Comparison of ENCODE assay signal across 11 mouse cellular contexts in the genomic region with DNA sequence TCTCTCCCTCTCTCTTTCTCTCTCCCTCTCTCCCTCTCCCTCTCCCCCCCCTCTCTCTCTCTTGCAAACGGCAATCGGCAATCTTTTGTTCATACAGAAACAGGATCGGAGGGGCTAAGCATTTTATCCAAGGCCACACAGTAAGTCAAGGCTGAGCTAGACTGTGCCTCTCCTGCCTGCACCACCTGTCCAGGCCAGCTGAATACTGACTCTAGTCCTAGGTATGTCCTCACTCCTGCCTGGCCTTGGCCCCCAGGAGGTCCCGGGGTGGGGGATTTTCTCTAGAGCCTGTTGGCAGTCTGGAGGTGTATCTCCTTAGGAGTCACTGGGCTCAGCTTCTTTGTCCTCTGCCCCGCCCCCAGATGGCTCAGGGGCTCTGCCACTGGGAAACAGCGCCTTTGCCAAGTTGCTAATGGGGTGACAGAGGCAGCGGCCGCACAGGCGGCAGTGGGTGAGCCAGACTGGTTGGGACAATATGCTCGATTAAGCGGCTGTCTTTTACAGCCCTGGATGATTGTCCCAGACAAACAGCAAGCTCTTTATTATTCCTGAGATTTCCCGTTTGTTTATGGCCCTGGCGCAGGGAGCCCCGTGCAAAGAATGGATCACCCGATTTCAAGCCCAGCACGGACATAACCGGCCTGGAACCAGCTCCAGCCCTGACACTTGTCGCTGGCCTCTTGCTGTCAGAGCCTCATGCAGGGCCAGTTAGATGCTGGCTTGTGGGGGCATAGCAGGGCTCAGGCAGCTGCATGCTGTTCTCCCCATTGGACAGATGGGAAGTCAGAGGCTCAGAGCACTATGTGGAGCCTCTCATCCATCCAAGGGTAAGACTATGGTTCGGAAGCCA. TPM values are rescaled to one million over a fixed set of nuclear protein-coding genes. Genes with fewer than 3 reads are reported as not detected.
A peak's percentile ranks its signal among the peaks of the same experiment; 100 is the strongest.
DNase-seq lines count a peak whose midpoint lies in the region; ATAC-seq lines count a peak whose summit lies in the region.
"Had no signal": no experiment of that assay in that cellular context is flagged by ENCODE, and none has a peak within 500 bp of the region (broad histone marks: within the 10 kb centered on the region; RNA-seq: fewer than 3 reads in every experiment).

No protein-coding gene starts in this region.

- no peak overlapping the region for H3K4me3 ChIP-seq in heart, embryonic 14.5 days (ENCODE audit: control insufficient read depth in 1 of 2, insufficient read depth in 1 of 2, low read depth in 1 of 2, low read length in 2 of 2)
- H3K4me3 ChIP-seq in forebrain, embryonic 14.5 days (ENCODE audit: low read depth, low read length), result no peak overlapping the region
- H3K4me3 ChIP-seq in limb, embryonic 10.5 days, result no peak overlapping the region
- H3K4me3 ChIP-seq in liver, embryonic 12.5 days, result no peak overlapping the region
- H3K4me3 ChIP-seq: liver, embryonic 15.5 days had no signal

- DNase-seq in heart, adult 18-20 months, result no peak
- peak; percentile 55 for DNase-seq in ZHBTc4 (ENCODE audit: low read depth, low spot score)
- DNase-seq in forebrain, embryonic 14.5 days (ENCODE audit: low spot score), result peak; percentile 88
- no peak for DNase-seq in limb, embryonic 10.5 days (ENCODE audit: low spot score)
- no peak for DNase-seq in kidney, adult 11 months
- no peak for DNase-seq in thymus, postnatal 10 days (ENCODE audit: low spot score in 2 of 2)
- DNase-seq: gastrocnemius, postnatal 10 days; kidney, adult 9 months had no signal

- no peaks in the 10 kb centered on the region for H3K27me3 ChIP-seq in heart, embryonic 14.5 days (ENCODE audit: control insufficient read depth, insufficient read depth, low read length)
- no peaks in the 10 kb centered on the region for H3K27me3 ChIP-seq in forebrain, embryonic 14.5 days (replicated peaks; ENCODE audit: control insufficient read depth, insufficient read depth, low read length)
- peaks cover 16% of the 10 kb centered on the region; the same call in 1 of the 2 replicates for H3K27me3 ChIP-seq in limb, embryonic 10.5 days (ENCODE audit: low read depth, poor library complexity, severe bottlenecking)
- no peaks in the 10 kb centered on the region for H3K27me3 ChIP-seq in liver, embryonic 12.5 days (replicated peaks)
- H3K27me3 ChIP-seq: liver, embryonic 15.5 days had no signal

- H3K36me3 ChIP-seq in heart, embryonic 14.5 days (ENCODE audit: control insufficient read depth, insufficient read depth, low read length), result peaks cover 53% of the 10 kb centered on the region
- no peaks in the 10 kb centered on the region for H3K36me3 ChIP-seq in forebrain, embryonic 14.5 days (ENCODE audit: control insufficient read depth, insufficient read depth, low read length)
- peaks cover 7% of the 10 kb centered on the region; the same call in 1 of the 2 replicates for H3K36me3 ChIP-seq in limb, embryonic 10.5 days
- peaks cover 26% of the 10 kb centered on the region for H3K36me3 ChIP-seq in liver, embryonic 12.5 days

- 0 out of 2 replicates have a peak overlapping the region, but pooled peaks have one; percentile 28 for H3K9ac ChIP-seq in heart, embryonic 14.5 days (ENCODE audit: low read length)
- H3K9ac ChIP-seq in forebrain, embryonic 14.5 days (ENCODE audit: low read length), result 0 out of 2 replicates have a peak overlapping the region, but pooled peaks have one; percentile 13
- no peak overlapping the region for H3K9ac ChIP-seq in liver, embryonic 12.5 days
- H3K9ac ChIP-seq: liver, embryonic 15.5 days had no signal

- no peak for ATAC-seq in heart, embryonic 14.5 days (ENCODE audit: insufficient number of reproducible peaks, insufficient read depth, low FRiP score, low read depth)
- peak; percentile 83 for ATAC-seq in forebrain, embryonic 14.5 days
- ATAC-seq in liver, embryonic 12.5 days, result no peak

- no peak overlapping the region for H3K4me2 ChIP-seq in heart, embryonic 14.5 days (ENCODE audit: low read length)
- H3K4me2 ChIP-seq in forebrain, embryonic 14.5 days (ENCODE audit: low read length), result no peak overlapping the region
- no peak overlapping the region for H3K4me2 ChIP-seq in liver, embryonic 12.5 days
- H3K4me2 ChIP-seq: liver, embryonic 15.5 days had no signal

- 55% methylated on average over 19 of the region's 19 CpGs for WGBS in heart, embryonic 14.5 days
- WGBS in forebrain, embryonic 14.5 days, result 8% methylated on average over 19 of the region's 19 CpGs
- WGBS in limb, embryonic 10.5 days, result 34% methylated on average over 19 of the region's 19 CpGs
- WGBS in liver, embryonic 12.5 days (ENCODE audit: insufficient replicate concordance), result 60% methylated on average over 19 of the region's 19 CpGs

- no peaks in the 10 kb centered on the region for H3K4me1 ChIP-seq in heart, embryonic 14.5 days (ENCODE audit: control insufficient read depth in 2 of 2, insufficient read depth in 2 of 2, low read length in 2 of 2)
- peaks cover 6% of the 10 kb centered on the region for H3K4me1 ChIP-seq in forebrain, embryonic 14.5 days (ENCODE audit: control insufficient read depth, insufficient read depth, low read length)
- peaks cover 7% of the 10 kb centered on the region; the same call in 1 of the 2 replicates for H3K4me1 ChIP-seq in limb, embryonic 10.5 days
- H3K4me1 ChIP-seq in liver, embryonic 12.5 days, result peaks cover 12% of the 10 kb centered on the region

- peaks cover 4% of the 10 kb centered on the region; the same call in 1 of the 2 replicates for H3K9me3 ChIP-seq in heart, embryonic 14.5 days (ENCODE audit: control insufficient read depth, low read length)
- H3K9me3 ChIP-seq in forebrain, embryonic 14.5 days (replicated peaks; ENCODE audit: control insufficient read depth, low read length), result no peaks in the 10 kb centered on the region
- no peaks in the 10 kb centered on the region for H3K9me3 ChIP-seq in limb, embryonic 10.5 days (replicated peaks)
- H3K9me3 ChIP-seq in liver, embryonic 12.5 days (replicated peaks), result 0 out of 2 replicates have a peak, but pooled peaks cover 4% of the 10 kb centered on the region
- H3K9me3 ChIP-seq: liver, embryonic 15.5 days had no signal

- H3K27ac ChIP-seq in heart, embryonic 14.5 days (replicated peaks in 1 of 2; ENCODE audit: control insufficient read depth in 1 of 2, insufficient read depth in 1 of 2, low read depth in 2 of 2, low read length in 2 of 2), result no peak overlapping the region
- peak overlapping the region; percentile 63 for H3K27ac ChIP-seq in forebrain, embryonic 14.5 days (ENCODE audit: low read depth, low read length)
- 0 out of 2 replicates have a peak overlapping the region, but pooled peaks have one; percentile 10 for H3K27ac ChIP-seq in limb, embryonic 10.5 days
- H3K27ac ChIP-seq in liver, embryonic 12.5 days, result no peak overlapping the region
- H3K27ac ChIP-seq: liver, embryonic 15.5 days had no signal

RNA-seq across cellular contexts. Expression of gene Selenon, which starts 15.6 kb away (rescaled TPM):
- 41.5 and 43.6 TPM in 2 replicates for polyA plus RNA-seq in heart, embryonic 14.5 days (2014; fragmentation: Nextera tagmentation; extraction: Ambion mirVana)
- 10 to 100 TPM; 16.8 to 17.0 TPM for total RNA-seq in heart, adult 18-20 months (2021)
- polyA plus RNA-seq in forebrain, embryonic 14.5 days (2014; fragmentation: Nextera tagmentation; extraction: Ambion mirVana), result 10.2 and 12.4 TPM in 2 replicates
- 10.9 and 13.4 TPM in 2 replicates for polyA plus RNA-seq in limb, embryonic 10.5 days (2016; fragmentation: Nextera tagmentation; extraction: Ambion mirVana)
- 12.5 and 14.1 TPM in 2 replicates for polyA plus RNA-seq in liver, embryonic 12.5 days (2016; fragmentation: Nextera tagmentation; extraction: Ambion mirVana)

RNA-seq across cellular contexts. Expression of gene Mtfr1l, which starts 32.4 kb away (rescaled TPM):
- 170 and 175 TPM in 2 replicates for polyA plus RNA-seq in heart, embryonic 14.5 days (2014; fragmentation: Nextera tagmentation; extraction: Ambion mirVana)
- 100 to 1,000 TPM; 184 to 217 TPM for total RNA-seq in heart, adult 18-20 months (2021)
- polyA plus RNA-seq in forebrain, embryonic 14.5 days (2014; fragmentation: Nextera tagmentation; extraction: Ambion mirVana), result 177 and 185 TPM in 2 replicates
- polyA plus RNA-seq in limb, embryonic 10.5 days (2016; fragmentation: Nextera tagmentation; extraction: Ambion mirVana), result 104 and 109 TPM in 2 replicates
- polyA plus RNA-seq in liver, embryonic 12.5 days (2016; fragmentation: Nextera tagmentation; extraction: Ambion mirVana), result 69.3 and 72.1 TPM in 2 replicates

RNA-seq across cellular contexts. Expression of gene Aunip, which starts 56.8 kb away (rescaled TPM):
- polyA plus RNA-seq in heart, embryonic 14.5 days (2014; fragmentation: Nextera tagmentation; extraction: Ambion mirVana), result 2.3 and 3.2 TPM in 2 replicates
- total RNA-seq in heart, adult 18-20 months (2021), result under 1 TPM in 1 of 2 experiments, not detected in 1; 0.36 TPM
- 2.2 and 3.3 TPM in 2 replicates for polyA plus RNA-seq in forebrain, embryonic 14.5 days (2014; fragmentation: Nextera tagmentation; extraction: Ambion mirVana)
- polyA plus RNA-seq in limb, embryonic 10.5 days (2016; fragmentation: Nextera tagmentation; extraction: Ambion mirVana), result 21.9 and 29.6 TPM in 2 replicates
- polyA plus RNA-seq in liver, embryonic 12.5 days (2016; fragmentation: Nextera tagmentation; extraction: Ambion mirVana), result 26.9 and 27.6 TPM in 2 replicates

Comparison
In these comparisons a context has a peak if more than half of its experiments do, and no peak if none do; other contexts are left out.
1. H3K27ac ChIP-seq: peak in forebrain, embryonic 14.5 days (single experiment) and limb, embryonic 10.5 days (single experiment); none in heart, embryonic 14.5 days (0 of 2) and liver, embryonic 12.5 days (single experiment).
2. DNase-seq: peak in ZHBTc4 (single experiment) and forebrain, embryonic 14.5 days (single experiment); none in heart, adult 18-20 months (0 of 2), limb, embryonic 10.5 days (single experiment), kidney, adult 11 months (single experiment) and thymus, postnatal 10 days (0 of 2).